Mouse (Mus musculus) adipose tissue, adult 10 weeks (tissue): ENCODE results near the gene Grxcr1. TPM values are rescaled to one million over a fixed set of nuclear protein-coding genes. Genes with fewer than 3 reads are reported as not detected.

Experiments
- polyA plus RNA-seq: library from polyadenylated mRNA; stranded (reverse); fragments of 350-450 nt; fragmentation: Illumina TruSeq; extraction: RNeasy Lipid Tissue Mini Kit (QIAGEN cat#74804); gene quantifications from one replicate; pipeline ENCODE4 v1.2.3, GENCODE M21; 2014; ENCODE audit warnings: low read depth, low replicate concordance

Grxcr1 gene
- not detected for polyA plus RNA-seq

GRCm38 (mm10) chr5:68031744-68032143 lies at the start of gene Grxcr1:
Gene Grxcr1, plus strand, starts transcription at chr5:68031835.

Other genes starting within 250 kb of the Grxcr1 start
- gene Atp8a1, start 184.4 kb upstream of the Grxcr1 start, polyA plus RNA-seq = 8.2 TPM
- gene Gm5108, start 90.2 kb upstream of the Grxcr1 start, polyA plus RNA-seq = not detected
- not detected for gene Gm21905, start 85.4 kb upstream of the Grxcr1 start, polyA plus RNA-seq